Mouse (Mus musculus) embryonic facial prominence, embryonic 14.5 days (tissue): ENCODE data around the gene Evi2a. TPM values are rescaled to one million over a fixed set of nuclear protein-coding genes. Genes with fewer than 3 reads are reported as not detected.

Experiments used
- ATAC-seq: fragments of 200-750 bp; cut with Nextera tagmentation; 2 replicates; pipeline ENCODE4 v1.8.0; 2017; ENCODE audit warnings: low read depth, moderate number of reproducible peaks, moderate TSS enrichment
- DNase-seq: peaks from one replicate; pipeline ENCODE4 v3.0.0-alpha.2; 2015; ENCODE audit warnings: low spot score
- H3K27ac ChIP-seq: fragments of 300-500 bp; sonication (generic); replicated peaks from 2 replicates; pipeline ENCODE4 v1.5.1; 2014; ENCODE audit warnings: low read depth, mild to moderate bottlenecking, low read length, moderate library complexity
- H3K27me3 ChIP-seq: fragments of 300-500 bp; sonication (generic); replicated peaks from 2 replicates; pipeline ENCODE4 v1.6.1; 2014; ENCODE audit warnings: low read length; ENCODE audit not compliant: control insufficient read depth, insufficient read depth
- H3K36me3 ChIP-seq: fragments of 300-500 bp; sonication (generic); 2 replicates; pipeline ENCODE4 v1.6.1; 2014; ENCODE audit warnings: low read length, mixed read lengths; ENCODE audit not compliant: control insufficient read depth, insufficient read depth
- H3K4me1 ChIP-seq: fragments of 300-500 bp; sonication (generic); 2 replicates; pipeline ENCODE4 v1.6.1; 2014; ENCODE audit warnings: antibody characterized with exemption, low read length; ENCODE audit not compliant: control insufficient read depth, insufficient read depth
- H3K4me2 ChIP-seq: fragments of 300-500 bp; sonication (generic); 2 replicates; pipeline ENCODE4 v1.6.1; 2014; ENCODE audit warnings: low read depth, mild to moderate bottlenecking, low read length, moderate library complexity, mixed read lengths
- H3K4me3 ChIP-seq: fragments of 300-500 bp; sonication (generic); 2 replicates; pipeline ENCODE4 v1.5.1; 2014; ENCODE audit warnings: low read depth, mild to moderate bottlenecking, low read length
- H3K9ac ChIP-seq: fragments of 300-500 bp; sonication (generic); 2 replicates; pipeline ENCODE4 v1.6.1; 2014; ENCODE audit warnings: low read depth, mild to moderate bottlenecking, low read length, moderate library complexity, mixed read lengths
- H3K9me3 ChIP-seq: fragments of 300-500 bp; sonication (generic); 2 replicates; pipeline ENCODE4 v1.6.1; 2016; ENCODE audit warnings: low read length; ENCODE audit not compliant: control insufficient read depth
- WGBS: fragments of 180-500 bp; shearing (Covaris S2); extraction: QIAGEN DNeasy Blood & Tissue Kit; methylation state at CpG from one replicate; pipeline ENCODE4 v1.1.7; 2014; 5-methylcytosine and 5-hydroxymethylcytosine counted together
- polyA plus RNA-seq: library from polyadenylated mRNA; unstranded; fragments of >200 nt; fragmentation: Nextera tagmentation; extraction: Ambion mirVana; gene quantifications from 2 replicates; pipeline ENCODE4 v1.2.1, GENCODE M21; 2014

Gene Evi2a
- polyA plus RNA-seq, 1 experiment from 2014 or later: 5.1 TPM

- no peak overlapping the region for H3K4me3 ChIP-seq
- H3K9ac ChIP-seq: no peak overlapping the region
- 91% methylated on average over 4 of the region's 4 CpGs for WGBS
- H3K4me1 ChIP-seq: no peaks in the 10 kb centered on the region
- ATAC-seq (no peak), DNase-seq (no peak)
- no peaks in the 10 kb centered on the region for H3K9me3 ChIP-seq
- H3K27me3 ChIP-seq: no peaks in the 10 kb centered on the region
- H3K27ac ChIP-seq: no peak overlapping the region
- H3K36me3 ChIP-seq: peaks cover 81% of the 10 kb centered on the region
- no peak overlapping the region for H3K4me2 ChIP-seq
These were observed 30.1 kb upstream of the Evi2a start for GRCm38 (mm10) chr11:79560536-79560935.

DNA sequence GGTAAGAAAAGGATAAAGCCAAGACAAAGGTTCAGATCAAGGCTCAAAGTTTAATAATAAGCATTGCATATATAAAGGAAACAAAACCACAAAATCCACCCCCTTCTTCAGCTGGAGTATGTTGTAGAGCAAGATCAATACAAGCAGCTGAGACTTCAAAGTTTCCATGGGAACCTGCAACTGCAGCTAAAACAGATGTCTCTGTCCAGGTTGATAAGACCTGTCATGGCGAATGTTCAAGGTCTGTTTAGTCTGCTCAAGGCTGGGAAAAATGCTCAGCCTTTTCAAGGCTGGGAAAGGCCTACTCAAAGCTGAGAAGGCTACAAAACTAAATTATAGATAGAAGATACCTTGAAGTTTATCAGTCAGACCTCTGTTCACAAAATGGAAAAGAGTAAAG lies 22.2 kb upstream of the Evi2a start:
- H3K27me3 ChIP-seq: no peaks in the 10 kb centered on the region
- no peaks in the 10 kb centered on the region for H3K4me1 ChIP-seq
- DNase-seq (no peak), ATAC-seq (no peak)
- no peak overlapping the region; the same call in 1 of the 2 replicates for H3K9ac ChIP-seq
- no peak overlapping the region for H3K4me2 ChIP-seq
- WGBS: 70% methylated on average over 1 of the region's 1 CpGs
- no peaks in the 10 kb centered on the region for H3K9me3 ChIP-seq
- peaks cover 91% of the 10 kb centered on the region for H3K36me3 ChIP-seq
- no peak overlapping the region for H3K27ac ChIP-seq
- H3K4me3 ChIP-seq: no peak overlapping the region

GRCm38 (mm10) chr11:79536293-79536692 lies 5.9 kb upstream of the Evi2a start:
- Histone ChIP-seq H3K27me3 (no peaks in the 10 kb centered on the region), H3K27ac (no peak overlapping the region), H3K4me3 (no peak overlapping the region), H3K4me2 (no peak overlapping the region), H3K4me1 (peaks cover 10% of the 10 kb centered on the region), H3K36me3 (peaks cover 52% of the 10 kb centered on the region), H3K9ac (no peak overlapping the region), H3K9me3 (no peaks in the 10 kb centered on the region)
- DNase-seq: no peak
- WGBS: 93% methylated on average over 3 of the region's 3 CpGs
- no peak for ATAC-seq

- 87% methylated on average over 4 of the region's 4 CpGs for WGBS
These were observed 5.1 kb upstream of the Evi2a start for GRCm38 (mm10) chr11:79535554-79535953.

GRCm38 (mm10) chr11:79533950-79534690 lies 3.7 kb upstream of the Evi2a start:
- DNase-seq (peak; percentile 80), ATAC-seq (peak; percentile 65)
- no peaks in the 10 kb centered on the region for H3K9me3 ChIP-seq
- peaks cover 42% of the 10 kb centered on the region for H3K36me3 ChIP-seq
- 72% methylated on average over 8 of the region's 8 CpGs for WGBS
- H3K27ac ChIP-seq: peak overlapping the region; percentile 46; the same call in 1 of the 2 replicates
- H3K4me2 ChIP-seq: no peak overlapping the region
- no peaks in the 10 kb centered on the region for H3K27me3 ChIP-seq
- no peak overlapping the region for H3K4me3 ChIP-seq
- no peak overlapping the region for H3K9ac ChIP-seq
- peaks cover 10% of the 10 kb centered on the region for H3K4me1 ChIP-seq

More at GRCm38 (mm10) chr11:79535554-79535953, 5.1 kb upstream of the Evi2a start:
- DNase-seq (no peak), ATAC-seq (no peak)
- Histone ChIP-seq H3K4me2 (no peak overlapping the region), H3K36me3 (peaks cover 48% of the 10 kb centered on the region), H3K4me3 (no peak overlapping the region), H3K27me3 (no peaks in the 10 kb centered on the region), H3K9me3 (no peaks in the 10 kb centered on the region), H3K27ac (no peak overlapping the region), H3K4me1 (peaks cover 10% of the 10 kb centered on the region), H3K9ac (no peak overlapping the region)

DNA sequence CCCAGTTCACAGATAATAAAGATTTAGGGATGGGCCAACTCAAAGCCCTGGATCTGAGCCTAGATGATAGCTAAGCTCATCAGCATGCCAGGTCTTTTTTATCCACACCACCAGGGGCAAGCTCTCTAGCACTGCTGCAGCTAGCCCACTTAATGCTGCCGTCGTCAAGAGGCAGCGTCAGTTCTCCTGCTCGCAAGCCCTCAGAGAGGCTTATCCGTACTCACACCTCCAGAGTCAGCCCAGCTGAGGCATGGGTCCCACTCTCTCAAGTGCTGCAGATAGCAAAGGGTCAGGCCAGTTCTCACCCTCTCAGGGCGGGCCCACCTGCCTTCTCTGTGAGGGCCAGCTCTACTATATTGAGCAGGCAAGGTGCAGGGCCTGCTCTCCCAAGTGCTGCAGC lies 2.9 kb upstream of the Evi2a start:
- no peak overlapping the region for H3K27ac ChIP-seq
- no peak for DNase-seq
- WGBS: 81% methylated on average over 6 of the region's 6 CpGs
- H3K27me3 ChIP-seq: no peaks in the 10 kb centered on the region
- H3K9ac ChIP-seq: no peak overlapping the region
- H3K4me2 ChIP-seq: no peak overlapping the region
- H3K4me3 ChIP-seq: no peak overlapping the region
- H3K9me3 ChIP-seq: no peaks in the 10 kb centered on the region
- H3K36me3 ChIP-seq: peaks cover 46% of the 10 kb centered on the region
- H3K4me1 ChIP-seq: peaks cover 10% of the 10 kb centered on the region
- ATAC-seq: no peak

DNA sequence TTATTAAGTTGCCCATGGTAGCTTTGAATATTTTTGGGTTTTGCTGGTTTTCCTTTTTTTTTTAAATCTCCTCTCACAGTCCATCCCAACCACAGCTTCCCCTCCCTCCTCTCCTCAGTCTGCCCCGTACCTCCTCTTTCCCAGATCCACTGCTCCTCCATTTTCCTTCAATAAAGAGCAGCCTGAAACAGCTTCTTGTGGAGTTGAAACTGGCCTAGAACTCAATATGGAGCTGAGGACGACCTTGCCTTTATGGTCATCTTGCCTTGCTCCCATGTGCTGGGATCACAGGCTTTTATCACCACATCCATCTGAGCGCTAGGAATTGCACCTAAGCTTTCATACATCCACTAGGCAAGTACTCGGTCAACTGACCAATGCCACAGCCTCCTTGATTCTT lies 1.1 kb upstream of the Evi2a start:
- Histone ChIP-seq H3K36me3 (peaks cover 35% of the 10 kb centered on the region), H3K4me1 (peaks cover 10% of the 10 kb centered on the region), H3K4me2 (no peak overlapping the region), H3K27me3 (no peaks in the 10 kb centered on the region), H3K4me3 (no peak overlapping the region), H3K9me3 (no peaks in the 10 kb centered on the region), H3K9ac (no peak overlapping the region), H3K27ac (no peak overlapping the region)
- WGBS: 91% methylated on average over 4 of the region's 4 CpGs
- DNase-seq (no peak), ATAC-seq (no peak)

- ATAC-seq: no peak
- 88% methylated on average over 11 of the region's 11 CpGs for WGBS
These were observed 365 bp upstream of the Evi2a start for GRCm38 (mm10) chr11:79530774-79531173.

DNA sequence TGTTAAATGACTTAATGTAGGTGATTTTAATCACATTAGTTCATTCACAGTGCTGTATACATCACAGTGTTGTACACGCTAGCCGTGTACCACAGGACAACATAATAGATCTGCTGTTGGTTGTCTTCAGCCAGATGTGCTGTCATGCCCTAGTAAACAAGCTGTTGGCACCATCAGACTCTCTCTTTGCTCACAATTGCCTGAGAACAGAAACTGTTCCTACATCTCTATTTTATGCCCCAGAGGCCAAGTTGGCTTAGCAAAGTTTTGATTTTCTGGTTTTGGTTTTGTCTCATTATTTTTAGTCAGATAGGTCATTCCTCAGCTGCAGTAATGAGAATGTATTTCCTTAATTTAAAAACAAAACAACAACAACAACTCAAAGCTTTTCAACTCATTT lies 673 bp downstream of the Evi2a start:
- Histone ChIP-seq H3K9ac (no peak overlapping the region), H3K4me1 (peaks cover 10% of the 10 kb centered on the region), H3K27me3 (no peaks in the 10 kb centered on the region), H3K9me3 (no peaks in the 10 kb centered on the region), H3K4me3 (no peak overlapping the region), H3K36me3 (peaks cover 31% of the 10 kb centered on the region; the same call in 1 of the 2 replicates), H3K27ac (no peak overlapping the region), H3K4me2 (no peak overlapping the region)
- no peak for DNase-seq
- ATAC-seq: no peak
- WGBS: 85% methylated on average over 2 of the region's 2 CpGs

More at GRCm38 (mm10) chr11:79530774-79531173, 365 bp upstream of the Evi2a start:
- Histone ChIP-seq H3K4me3 (no peak overlapping the region), H3K9ac (no peak overlapping the region), H3K4me1 (peaks cover 10% of the 10 kb centered on the region), H3K4me2 (no peak overlapping the region), H3K27ac (no peak overlapping the region), H3K36me3 (peaks cover 29% of the 10 kb centered on the region), H3K9me3 (no peaks in the 10 kb centered on the region), H3K27me3 (no peaks in the 10 kb centered on the region)
- no peak for DNase-seq
